Mouse (Mus musculus) hindbrain, embryonic 16.5 days (tissue): ENCODE measurements around the gene Igfn1. TPM values are rescaled to one million over a fixed set of nuclear protein-coding genes. Genes with fewer than 3 reads are reported as not detected.

Source experiments
- ATAC-seq: fragments of 200-750 bp; cut with Nextera tagmentation; 2 replicates; pipeline ENCODE4 v1.8.0; 2017; ENCODE audit warnings: moderate TSS enrichment, moderate library complexity
- H3K27ac ChIP-seq: fragments of 300-500 bp; sonication (generic); 2 replicates; pipeline ENCODE4 v1.5.1; 2014; ENCODE audit warnings: low read depth, mild to moderate bottlenecking, control low read depth, low read length, moderate library complexity
- H3K27me3 ChIP-seq: fragments of 300-500 bp; sonication (generic); replicated peaks from 2 replicates; pipeline ENCODE4 v1.6.1; 2014; ENCODE audit warnings: low read length; ENCODE audit not compliant: control insufficient read depth, insufficient read depth
- H3K36me3 ChIP-seq: fragments of 300-500 bp; sonication (generic); 2 replicates; pipeline ENCODE4 v1.6.1; 2014; ENCODE audit warnings: mild to moderate bottlenecking, low read length, moderate library complexity, mixed read lengths; ENCODE audit not compliant: control insufficient read depth, insufficient read depth
- H3K4me1 ChIP-seq: fragments of 300-500 bp; sonication (generic); 2 replicates; pipeline ENCODE4 v1.6.1; 2014; ENCODE audit warnings: low read depth, low read length; ENCODE audit not compliant: control insufficient read depth, insufficient read depth
- H3K4me2 ChIP-seq: fragments of 300-500 bp; sonication (generic); 2 replicates; pipeline ENCODE4 v1.6.1; 2014; ENCODE audit warnings: mild to moderate bottlenecking, low read length, control low read depth, moderate library complexity
- H3K4me3 ChIP-seq: fragments of 300-500 bp; sonication (generic); 2 replicates; pipeline ENCODE4 v1.5.1; 2014; ENCODE audit warnings: mild to moderate bottlenecking, low read length, control low read depth, moderate library complexity
- H3K9ac ChIP-seq: fragments of 300-500 bp; sonication (generic); 2 replicates; pipeline ENCODE4 v1.6.1; 2014; ENCODE audit warnings: low read depth, mild to moderate bottlenecking, control low read depth, low read length, moderate library complexity
- H3K9me3 ChIP-seq: fragments of 300-500 bp; sonication (generic); 2 replicates; pipeline ENCODE4 v1.6.1; 2014; ENCODE audit warnings: mild to moderate bottlenecking, low read length, moderate library complexity; ENCODE audit not compliant: control insufficient read depth
- WGBS: fragments of 180-500 bp; shearing (Covaris S2); extraction: QIAGEN DNeasy Blood & Tissue Kit; methylation state at CpG from one replicate; pipeline ENCODE4 v1.1.7; 2014; 5-methylcytosine and 5-hydroxymethylcytosine counted together
- polyA plus RNA-seq: library from polyadenylated mRNA; unstranded; fragments of >200 nt; fragmentation: Nextera tagmentation; extraction: Ambion mirVana; gene quantifications from 2 replicates; pipeline ENCODE4 v1.2.1, GENCODE M21; 2015

Igfn1 gene
- polyA plus RNA-seq, 1 experiment from 2014 or later: not detected

DNA sequence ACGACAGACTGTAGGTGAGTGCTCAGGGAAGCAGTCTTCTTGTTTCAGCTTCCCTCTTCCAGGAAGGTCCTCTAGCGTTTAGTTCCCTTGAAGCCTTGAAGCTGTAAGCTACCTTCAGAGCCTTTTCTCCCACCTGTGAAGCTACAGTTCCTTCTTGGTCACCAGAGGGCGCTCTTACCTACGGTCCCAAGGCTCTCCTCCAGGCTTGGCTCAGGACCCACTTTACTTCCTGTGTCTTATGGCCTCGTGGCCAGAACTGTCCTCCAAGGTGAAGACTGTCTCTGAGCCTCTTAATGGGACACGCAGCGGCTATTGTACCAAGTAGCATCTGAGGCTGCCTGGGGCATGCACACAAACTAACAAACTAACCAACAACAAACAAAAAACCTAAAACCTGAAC, 60.4 kb downstream of the Igfn1 start:
- peaks cover 4% of the 10 kb centered on the region; the same call in 1 of the 2 replicates for H3K27me3 ChIP-seq
- ATAC-seq: no peak
- H3K4me1 ChIP-seq: no peaks in the 10 kb centered on the region
- no peak overlapping the region for H3K9ac ChIP-seq
- no peaks in the 10 kb centered on the region for H3K9me3 ChIP-seq
- H3K27ac ChIP-seq: no peak overlapping the region
- no peak overlapping the region for H3K4me2 ChIP-seq
- H3K36me3 ChIP-seq: no peaks in the 10 kb centered on the region
- WGBS: 5% methylated on average over 7 of the region's 7 CpGs
- no peak overlapping the region for H3K4me3 ChIP-seq

DNA sequence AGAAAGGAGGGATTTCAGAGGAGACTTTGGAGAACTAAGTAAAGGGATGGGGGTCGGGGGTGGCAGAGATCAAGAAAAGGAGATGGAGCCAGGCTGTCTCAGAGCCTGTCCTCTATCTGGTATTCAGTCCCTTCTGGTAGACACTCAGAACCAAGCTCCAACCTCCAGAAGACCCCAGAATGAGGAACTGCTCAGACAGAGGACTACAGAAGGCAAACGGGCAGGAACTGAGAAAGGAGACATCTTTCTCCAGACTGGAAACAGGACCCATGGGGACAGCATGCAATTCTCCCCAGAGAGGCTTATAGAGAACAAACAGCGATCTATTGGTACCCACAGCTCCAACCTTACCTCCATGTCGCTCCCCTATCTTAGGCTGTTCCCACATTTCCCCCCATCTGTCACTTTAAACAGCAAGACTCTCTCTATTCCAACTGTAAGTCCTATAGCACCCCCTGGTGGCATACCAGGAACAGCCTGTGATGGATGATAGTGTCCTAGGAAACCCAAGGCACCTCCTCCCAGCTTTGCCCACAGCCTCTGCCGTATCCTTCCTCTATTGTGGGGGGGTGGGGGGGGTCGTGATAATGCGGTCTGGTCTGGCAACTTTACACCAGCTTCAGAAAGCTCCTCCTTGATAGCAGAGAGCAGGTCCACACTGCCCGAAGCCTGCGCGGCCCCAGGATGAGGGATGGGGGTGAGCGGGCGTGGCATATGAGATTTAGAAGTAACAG, 61.4 kb downstream of the Igfn1 start:
- Histone ChIP-seq H3K27me3 (peaks cover 4% of the 10 kb centered on the region; the same call in 1 of the 2 replicates), H3K9ac (no peak overlapping the region), H3K9me3 (no peaks in the 10 kb centered on the region), H3K4me1 (no peaks in the 10 kb centered on the region), H3K36me3 (no peaks in the 10 kb centered on the region), H3K4me2 (0 out of 2 replicates have a peak overlapping the region, but pooled peaks have one; percentile 17), H3K4me3 (no peak overlapping the region), H3K27ac (no peak overlapping the region)
- 49% methylated on average over 11 of the region's 12 CpGs for WGBS
- ATAC-seq: peak; percentile 78

GRCm38 (mm10) chr1:135943713-135944112, 62.4 kb downstream of the Igfn1 start:
- Histone ChIP-seq H3K4me2 (no peak overlapping the region), H3K4me3 (no peak overlapping the region), H3K4me1 (no peaks in the 10 kb centered on the region), H3K9ac (no peak overlapping the region), H3K27ac (no peak overlapping the region), H3K27me3 (peaks cover 4% of the 10 kb centered on the region; the same call in 1 of the 2 replicates), H3K9me3 (no peaks in the 10 kb centered on the region), H3K36me3 (no peaks in the 10 kb centered on the region)
- 86% methylated on average over 2 of the region's 2 CpGs for WGBS
- no peak for ATAC-seq

- Histone ChIP-seq H3K4me2 (no peak overlapping the region), H3K9ac (no peak overlapping the region), H3K27me3 (peaks cover 4% of the 10 kb centered on the region; the same call in 1 of the 2 replicates), H3K36me3 (no peaks in the 10 kb centered on the region), H3K27ac (no peak overlapping the region), H3K4me1 (no peaks in the 10 kb centered on the region), H3K4me3 (no peak overlapping the region), H3K9me3 (no peaks in the 10 kb centered on the region)
- WGBS: 42% methylated on average over 7 of the region's 7 CpGs
- ATAC-seq: no peak
These were observed 64.0 kb downstream of the Igfn1 start for GRCm38 (mm10) chr1:135942116-135942515.

DNA sequence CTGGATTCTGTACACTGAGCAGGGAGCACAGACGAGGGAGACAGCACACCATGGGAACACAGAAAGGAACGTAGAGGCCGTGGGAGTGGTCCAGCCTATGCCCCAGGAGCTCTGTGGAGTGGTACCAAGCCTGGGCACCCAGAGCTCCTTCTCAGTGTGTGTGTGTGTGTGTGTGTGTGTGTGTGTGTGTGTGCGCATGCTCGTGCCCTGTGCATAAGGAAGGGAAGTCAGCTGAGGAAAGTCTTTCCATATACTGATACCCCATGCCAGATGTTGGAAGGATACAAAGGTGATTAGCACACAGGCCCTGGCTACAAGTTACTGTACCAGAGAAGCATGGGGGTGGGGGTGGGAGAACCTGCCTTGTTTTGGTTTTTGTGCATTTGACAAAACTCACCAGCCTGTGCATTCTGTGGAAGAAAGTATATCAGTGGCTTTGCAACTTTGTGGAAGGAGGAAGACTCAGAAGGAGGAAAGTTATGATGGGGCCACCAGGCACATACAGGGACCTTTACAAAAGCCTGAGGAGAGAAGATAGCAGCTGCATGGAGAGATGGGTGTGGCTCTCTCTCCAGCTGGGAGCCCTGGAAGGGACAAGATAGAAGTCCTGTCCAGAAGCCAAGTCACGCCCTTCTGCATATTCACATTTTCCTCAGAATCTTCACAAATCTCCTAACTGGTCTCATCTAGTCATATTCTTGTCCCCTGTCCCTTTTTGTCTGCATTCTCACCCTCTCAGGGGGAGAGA, 64.7 kb downstream of the Igfn1 start:
- Histone ChIP-seq H3K36me3 (no peaks in the 10 kb centered on the region), H3K4me3 (no peak overlapping the region), H3K4me1 (no peaks in the 10 kb centered on the region), H3K4me2 (no peak overlapping the region), H3K9ac (no peak overlapping the region), H3K27me3 (peaks cover 4% of the 10 kb centered on the region; the same call in 1 of the 2 replicates), H3K27ac (no peak overlapping the region), H3K9me3 (no peaks in the 10 kb centered on the region)
- 81% methylated on average over 6 of the region's 6 CpGs for WGBS
- ATAC-seq: no peak

GRCm38 (mm10) chr1:135936091-135936490, 70.1 kb downstream of the Igfn1 start:
- Histone ChIP-seq H3K9ac (no peak overlapping the region), H3K4me3 (no peak overlapping the region), H3K27me3 (no peaks in the 10 kb centered on the region), H3K36me3 (no peaks in the 10 kb centered on the region), H3K4me2 (no peak overlapping the region), H3K27ac (no peak overlapping the region), H3K4me1 (no peaks in the 10 kb centered on the region), H3K9me3 (no peaks in the 10 kb centered on the region)
- WGBS: 67% methylated on average over 1 of the region's 1 CpGs
- no peak for ATAC-seq

GRCm38 (mm10) chr1:135933704-135934293, 72.3 kb downstream of the Igfn1 start:
- Histone ChIP-seq H3K9ac (no peak overlapping the region), H3K4me1 (no peaks in the 10 kb centered on the region; the same call in 1 of the 2 replicates), H3K27ac (no peak overlapping the region), H3K4me2 (no peak overlapping the region), H3K36me3 (no peaks in the 10 kb centered on the region), H3K4me3 (no peak overlapping the region), H3K9me3 (no peaks in the 10 kb centered on the region), H3K27me3 (no peaks in the 10 kb centered on the region)
- WGBS: 77% methylated on average over 18 of the region's 18 CpGs
- no peak for ATAC-seq

GRCm38 (mm10) chr1:135929876-135930275, 76.3 kb downstream of the Igfn1 start:
- H3K9me3 ChIP-seq: no peaks in the 10 kb centered on the region
- no peaks in the 10 kb centered on the region for H3K36me3 ChIP-seq
- no peak overlapping the region for H3K4me2 ChIP-seq
- no peaks in the 10 kb centered on the region; the same call in none of the 2 replicates for H3K27me3 ChIP-seq
- WGBS: 53% methylated on average over 3 of the region's 3 CpGs
- H3K27ac ChIP-seq: no peak overlapping the region
- H3K9ac ChIP-seq: no peak overlapping the region
- no peak overlapping the region for H3K4me3 ChIP-seq
- no peaks in the 10 kb centered on the region; the same call in 1 of the 2 replicates for H3K4me1 ChIP-seq
- peak; percentile 45; the same call in 1 of the 2 replicates for ATAC-seq

DNA sequence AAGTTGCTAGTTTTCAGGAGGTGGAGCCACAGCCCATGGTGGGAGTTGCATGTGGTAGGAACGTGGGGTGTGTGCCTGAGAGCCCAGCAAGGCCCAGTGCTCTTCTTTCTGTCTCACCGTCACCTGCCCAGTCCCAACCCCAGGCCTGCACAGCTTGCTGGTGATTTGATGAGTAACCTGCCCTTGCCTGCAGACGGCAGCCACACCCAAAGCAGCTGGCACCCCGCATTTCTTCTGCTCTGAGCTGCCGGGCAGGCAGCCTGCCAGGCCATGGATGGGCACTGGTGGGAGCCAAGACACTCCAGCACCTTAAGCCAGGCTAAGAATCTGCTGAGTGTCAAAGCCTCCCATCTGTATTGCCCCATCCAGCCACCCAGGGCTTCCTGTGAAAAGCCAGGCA, 80.3 kb downstream of the Igfn1 start:
- ATAC-seq: no peak
- 73% methylated on average over 5 of the region's 5 CpGs for WGBS

More for the DNA sequence above, 80.3 kb downstream of the Igfn1 start:
- Histone ChIP-seq H3K27ac (no peak overlapping the region), H3K36me3 (no peaks in the 10 kb centered on the region), H3K27me3 (peaks cover 8% of the 10 kb centered on the region), H3K9ac (no peak overlapping the region), H3K4me1 (no peaks in the 10 kb centered on the region; the same call in 1 of the 2 replicates), H3K4me3 (no peak overlapping the region), H3K9me3 (no peaks in the 10 kb centered on the region), H3K4me2 (no peak overlapping the region)
